Mouse (Mus musculus) left cerebral cortex, adult 9 months (tissue): ENCODE results near the gene St8sia6.

Experiments used
- DNase-seq, 2 experiments: peaks; one replicate each; pipeline ENCODE4 v3.0.0; 2022; ENCODE audit warnings: low spot score in 2 of 2

Gene St8sia6

DNA sequence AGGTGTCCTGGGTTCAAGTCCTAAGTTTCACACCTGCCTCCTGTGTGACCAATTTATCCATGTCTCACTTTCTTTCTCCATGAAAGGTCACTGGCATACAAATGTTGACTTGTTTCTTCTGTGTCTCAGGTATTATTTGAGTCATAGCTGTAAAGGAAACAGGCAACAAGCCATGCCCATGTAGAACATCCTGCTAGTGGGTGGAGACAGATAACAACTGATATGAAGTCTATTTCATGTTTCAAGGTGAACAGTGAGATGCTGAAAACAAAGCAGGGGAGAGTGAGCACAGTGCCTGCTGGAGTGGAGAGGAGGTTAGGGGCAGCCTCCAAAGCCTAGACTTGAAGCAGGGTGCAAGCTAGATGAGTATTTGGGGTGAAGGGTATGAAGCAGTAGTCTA, 33.5 kb downstream of the St8sia6 start:
- DNase-seq, result no peak

DNA sequence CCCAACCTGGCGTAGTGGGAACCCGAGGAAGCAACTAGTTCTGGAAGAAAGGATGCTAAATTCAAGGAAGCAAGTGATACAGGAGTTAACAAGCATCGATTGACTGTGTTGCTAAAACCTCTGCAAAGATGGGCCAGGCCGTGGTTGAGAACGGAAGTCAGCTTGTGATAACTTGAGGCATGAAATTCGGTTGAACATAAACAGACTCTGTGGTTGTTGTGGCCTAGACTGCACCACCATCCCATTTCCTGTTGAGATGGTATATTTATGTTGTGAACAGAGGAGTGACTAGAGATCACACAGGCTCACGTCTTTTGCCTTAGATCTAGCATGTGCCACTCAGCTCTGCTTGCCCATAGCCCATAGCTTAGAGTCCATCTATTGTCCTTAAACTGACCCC, 36.5 kb downstream of the St8sia6 start:
- no peak for DNase-seq

DNA sequence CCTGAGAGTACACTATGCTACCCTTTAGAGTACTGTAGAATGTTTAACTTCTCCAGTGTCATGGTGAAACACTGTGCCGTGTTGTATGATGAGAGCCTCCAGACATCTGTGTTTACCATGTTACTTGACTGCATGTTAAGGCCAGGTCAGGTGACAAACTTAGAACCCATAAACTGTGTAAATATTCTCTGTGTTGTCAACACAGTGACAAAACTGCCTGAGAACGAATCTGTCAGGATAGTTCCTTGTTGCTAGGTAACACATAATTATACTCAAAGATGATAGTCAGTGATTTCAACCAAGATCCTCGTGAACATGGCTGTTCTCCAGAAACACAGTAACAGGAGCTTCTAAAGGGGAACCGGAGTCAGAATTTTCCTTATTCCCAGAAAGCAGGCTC, 38.1 kb downstream of the St8sia6 start:
- no peak for DNase-seq

DNA sequence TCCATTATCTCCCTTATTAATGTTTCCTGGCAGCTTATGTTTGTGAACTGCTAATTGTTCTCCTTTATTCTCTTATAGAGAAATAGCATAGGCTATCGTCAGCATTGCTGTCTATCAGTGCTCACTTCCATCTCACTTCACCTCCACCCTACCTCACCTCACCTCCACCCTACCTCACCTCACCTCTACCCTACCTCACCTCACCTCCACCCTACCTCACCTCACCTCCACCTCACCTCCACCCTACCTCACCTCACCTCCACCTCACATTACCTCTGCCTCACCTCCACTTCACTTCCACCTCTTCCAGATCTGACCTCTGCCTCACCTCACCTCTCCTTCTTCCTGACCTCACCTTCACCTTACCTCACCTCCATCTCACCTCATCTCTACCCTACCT, 42.2 kb downstream of the St8sia6 start:
- no peak for DNase-seq

DNA sequence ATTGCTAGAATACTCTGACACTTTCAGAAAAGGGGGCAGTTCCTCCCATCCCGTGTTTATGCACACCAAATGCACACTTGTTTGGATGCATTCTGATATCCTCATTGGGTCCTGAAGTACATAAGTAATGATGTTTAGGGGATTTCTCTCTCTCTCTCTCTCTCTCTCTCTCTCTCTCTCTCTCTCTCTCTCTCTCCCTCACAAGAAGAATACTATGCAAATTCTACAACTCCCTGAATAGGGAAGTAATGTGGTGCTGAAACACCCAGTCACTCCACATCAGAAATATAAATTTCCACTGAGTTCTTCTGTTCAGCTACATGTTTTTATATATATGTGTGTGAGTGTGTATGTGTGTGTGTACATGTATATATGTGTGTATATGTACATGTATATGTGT, 43.1 kb downstream of the St8sia6 start:
- DNase-seq, result no peak

DNA sequence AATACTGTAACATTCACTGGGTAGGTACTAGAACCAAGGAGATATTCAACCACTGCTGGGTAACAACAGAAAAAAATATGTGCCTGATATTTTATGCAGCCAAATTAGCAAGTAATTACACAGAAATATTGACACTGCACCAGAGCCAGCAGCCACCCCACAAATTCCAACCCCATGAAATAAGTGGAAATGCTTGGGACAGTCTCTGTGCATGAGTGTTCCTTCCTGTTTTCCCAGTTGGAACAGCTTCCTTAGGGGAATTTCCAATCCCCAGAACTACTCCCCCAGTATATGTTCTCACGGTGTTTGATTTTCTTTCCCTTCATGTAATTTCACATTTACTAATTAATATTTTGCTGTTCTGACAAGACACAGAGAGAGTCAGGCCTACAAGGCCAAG, 43.8 kb downstream of the St8sia6 start:
- DNase-seq, result no peak

DNA sequence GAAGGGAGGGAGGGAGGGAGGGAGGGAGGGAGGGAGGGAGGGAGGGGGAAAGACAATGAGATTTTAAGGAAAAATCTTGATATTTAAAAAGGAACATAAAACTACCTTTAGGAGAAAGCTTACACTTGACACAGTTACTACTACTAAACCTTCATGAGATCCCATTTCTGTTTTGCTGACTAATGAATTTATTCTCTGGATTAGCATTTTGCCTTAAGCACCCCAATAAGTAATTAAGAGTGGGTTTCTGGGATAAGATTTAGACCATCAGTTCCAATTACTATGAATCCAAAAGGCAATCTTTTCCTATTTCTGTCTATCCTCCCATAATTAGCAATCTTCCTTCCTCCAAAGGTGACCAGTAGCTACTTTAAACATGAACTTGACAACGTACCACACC, 44.7 kb downstream of the St8sia6 start:
- DNase-seq, result no peak

DNA sequence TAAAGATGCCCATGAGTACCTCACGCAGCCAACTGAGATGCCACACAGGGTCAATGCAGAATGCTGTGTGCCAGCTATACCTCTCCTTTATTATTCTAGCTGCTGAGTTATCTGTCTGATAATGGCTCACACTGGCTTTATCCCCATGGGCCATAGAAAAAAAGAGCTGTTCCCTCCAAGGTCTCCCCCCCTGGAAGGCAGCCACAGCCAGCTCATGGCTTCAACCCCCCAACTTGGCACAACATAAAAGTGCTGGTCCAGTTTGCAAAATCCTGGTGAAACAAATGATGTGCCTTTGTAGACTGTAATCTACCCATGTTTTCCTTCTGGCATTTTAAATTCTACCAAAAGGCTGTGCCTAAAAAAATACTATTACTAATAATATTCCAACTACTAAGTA, 46.3 kb downstream of the St8sia6 start:
- no peak for DNase-seq

DNA sequence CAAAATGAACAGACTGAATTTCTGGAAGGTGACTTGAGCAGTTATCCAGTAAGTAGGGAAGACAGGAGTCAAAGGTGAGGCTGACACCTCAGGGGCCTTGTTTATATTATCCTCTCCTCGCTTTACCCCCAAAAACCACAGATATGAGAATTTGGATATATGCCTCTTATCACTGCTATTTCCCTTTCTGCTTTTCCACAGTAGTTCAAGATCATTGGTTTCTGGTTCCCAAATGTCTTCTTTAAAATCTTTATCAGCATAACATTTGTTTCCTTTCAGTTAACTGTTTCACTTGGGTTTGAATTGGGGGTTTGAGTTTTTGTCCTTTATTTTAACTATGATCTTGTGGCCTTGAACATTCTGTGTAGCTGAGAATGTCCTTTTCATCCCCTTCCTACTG, 47.8 kb downstream of the St8sia6 start:
- no peak for DNase-seq

DNA sequence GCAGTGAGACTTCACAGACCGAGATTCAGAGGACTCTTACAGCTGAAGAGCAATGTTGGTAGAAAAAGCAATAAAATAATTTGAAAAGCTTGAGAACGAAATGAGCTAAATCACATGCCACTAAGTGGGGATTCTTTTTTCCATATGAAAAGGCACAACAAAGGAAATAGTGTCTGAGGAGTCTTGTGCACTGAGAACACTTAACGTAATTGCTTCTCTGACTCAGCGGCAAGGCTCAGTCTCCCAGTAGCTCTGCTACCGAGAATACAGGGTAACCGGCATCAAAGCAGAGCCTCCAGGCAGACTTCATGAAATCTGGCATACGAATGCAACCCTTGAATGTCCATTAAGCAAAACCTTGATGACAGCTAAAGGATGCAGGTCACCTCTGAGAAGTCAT, 55.2 kb downstream of the St8sia6 start:
- no peak for DNase-seq

DNA sequence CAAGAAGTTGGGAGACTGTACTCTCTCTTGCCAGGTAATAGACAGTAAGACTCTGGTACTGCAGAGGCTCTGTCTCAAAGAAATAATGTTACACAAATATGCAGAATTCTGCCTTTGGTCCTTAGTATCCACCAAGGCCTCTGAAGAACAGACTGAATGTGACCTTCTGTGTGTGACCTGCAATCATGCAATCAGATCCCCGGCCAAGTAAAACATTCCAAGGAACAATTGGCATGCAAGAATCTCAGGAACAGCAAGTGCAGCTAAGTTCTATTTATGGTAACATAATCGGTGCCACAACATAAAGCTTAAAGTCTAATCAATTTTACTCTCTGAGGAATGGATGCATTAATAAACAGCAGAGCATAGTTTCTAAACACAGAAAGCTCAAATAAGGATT, 66.0 kb downstream of the St8sia6 start:
- DNase-seq, result no peak

DNA sequence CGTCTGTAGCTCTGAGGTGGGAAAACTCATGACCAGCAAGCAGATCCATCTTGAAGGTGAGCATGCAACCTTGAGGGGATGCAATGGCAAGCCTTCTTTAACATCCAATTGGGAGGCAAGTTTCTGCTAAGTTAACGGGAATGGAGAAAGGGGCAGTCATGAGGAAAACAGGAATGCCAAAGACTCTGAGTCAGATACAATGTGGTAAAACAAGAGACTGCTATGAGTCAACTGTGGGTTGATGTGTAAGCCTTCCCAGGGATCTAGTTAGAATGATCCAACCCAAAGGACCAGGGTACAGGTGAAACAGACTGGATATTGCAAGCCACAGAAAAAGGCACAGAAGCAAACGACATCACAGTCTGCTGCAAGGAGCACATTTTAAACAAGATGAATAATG, 68.3 kb downstream of the St8sia6 start:
- DNase-seq, result no peak

DNA sequence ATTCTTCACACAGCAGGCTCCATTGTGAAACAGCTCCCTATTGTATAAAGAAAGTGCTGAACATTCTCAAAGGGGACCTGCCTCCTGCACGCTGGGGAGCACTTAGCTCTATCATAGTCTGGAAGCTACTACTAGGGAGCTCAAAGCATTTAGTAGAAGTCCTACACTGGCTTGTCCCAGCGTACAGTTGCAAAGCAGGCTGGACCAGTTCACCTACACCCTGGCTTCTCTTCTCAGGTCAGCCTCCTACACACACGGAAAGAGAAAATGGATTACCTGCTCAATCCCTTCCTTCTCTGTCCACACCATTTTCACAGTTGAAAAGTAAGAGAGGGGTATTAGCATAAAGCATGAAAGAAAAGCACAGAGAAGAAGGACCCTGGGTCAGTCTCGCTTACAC, 71.6 kb downstream of the St8sia6 start:
- no peak for DNase-seq

DNA sequence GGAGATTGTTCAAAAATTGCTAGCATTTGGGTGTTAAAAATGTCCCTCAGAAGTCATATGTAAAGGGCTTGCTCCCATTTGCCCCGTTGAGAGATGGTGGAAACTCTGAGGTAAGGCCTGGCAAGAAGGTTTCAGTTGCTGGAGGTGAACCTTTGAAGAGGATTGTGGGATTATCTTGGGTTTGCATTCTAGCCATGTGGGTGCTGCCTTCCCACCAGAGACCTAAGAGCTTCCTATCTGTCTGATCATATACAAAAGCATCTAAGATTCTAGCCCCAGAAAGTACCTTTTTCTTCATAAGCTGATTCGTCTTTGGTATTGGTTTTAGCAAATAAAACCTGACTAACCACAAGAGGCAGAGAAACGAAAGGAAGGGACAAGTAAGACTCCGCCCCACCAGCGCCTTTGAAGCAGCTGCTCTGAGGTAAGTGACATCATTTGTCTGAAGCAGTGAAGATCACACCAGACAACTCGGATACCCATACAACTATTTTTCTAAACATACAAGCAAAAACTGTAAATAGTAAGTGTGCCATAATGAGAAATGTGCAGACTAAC, 75.2 kb downstream of the St8sia6 start:
- DNase-seq, result no peak

DNA sequence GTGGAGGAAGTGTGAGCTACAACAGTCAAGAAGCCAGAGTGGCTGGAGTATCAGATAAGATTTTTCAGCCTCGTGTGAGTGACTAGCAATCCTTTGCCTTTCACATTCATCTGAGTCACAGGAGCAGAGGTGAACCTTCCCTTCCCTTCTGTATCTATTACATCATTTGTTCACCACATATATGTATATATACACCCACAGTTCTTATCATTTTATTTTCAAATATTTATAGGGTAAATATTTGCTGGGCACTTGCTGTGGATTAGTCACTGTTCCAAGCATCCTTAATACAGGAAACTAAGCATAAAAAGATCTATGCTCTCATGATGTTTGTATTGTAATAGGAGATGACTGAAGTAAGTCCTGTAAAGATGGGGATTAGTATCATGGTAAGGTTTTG, 85.1 kb downstream of the St8sia6 start:
- no peak for DNase-seq

DNA sequence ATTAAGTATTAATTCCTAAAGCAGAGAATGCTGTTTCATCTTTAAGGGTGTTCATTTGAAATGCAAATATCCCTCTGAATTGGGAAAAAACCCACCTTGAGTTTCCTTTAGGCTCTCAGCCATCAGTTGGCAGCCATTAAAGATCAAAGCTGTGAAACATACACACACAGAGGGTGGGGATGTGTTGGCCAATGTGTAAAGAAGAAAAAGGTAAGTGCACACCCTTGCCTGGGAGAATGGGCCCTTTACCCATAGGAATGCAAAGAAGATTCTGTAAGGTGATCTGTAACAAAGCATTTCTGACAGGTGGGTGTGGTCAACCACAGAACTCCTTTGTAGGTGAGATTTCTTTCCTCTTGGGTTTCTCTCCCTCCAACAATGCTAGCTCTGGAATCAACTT, 96.3 kb downstream of the St8sia6 start:
- DNase-seq, result no peak

DNA sequence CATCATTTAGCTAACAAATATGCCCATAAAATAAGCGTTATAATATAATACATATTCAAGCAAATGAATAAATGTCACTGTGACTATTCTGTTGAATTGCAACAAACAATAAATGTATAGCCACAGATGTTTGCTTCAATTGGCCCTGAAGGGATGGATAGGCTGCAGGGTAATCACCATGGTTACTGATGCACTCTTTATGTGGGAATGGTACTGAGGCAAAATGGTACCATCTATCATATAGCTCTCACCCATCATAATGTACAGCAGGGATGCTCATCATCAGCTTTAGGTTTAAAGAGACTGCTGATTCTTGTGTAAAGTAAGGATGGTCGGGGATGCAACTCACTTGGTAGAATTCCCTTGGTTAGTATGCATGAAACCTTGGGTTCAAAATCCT, 99.4 kb downstream of the St8sia6 start:
- DNase-seq, result no peak

DNA sequence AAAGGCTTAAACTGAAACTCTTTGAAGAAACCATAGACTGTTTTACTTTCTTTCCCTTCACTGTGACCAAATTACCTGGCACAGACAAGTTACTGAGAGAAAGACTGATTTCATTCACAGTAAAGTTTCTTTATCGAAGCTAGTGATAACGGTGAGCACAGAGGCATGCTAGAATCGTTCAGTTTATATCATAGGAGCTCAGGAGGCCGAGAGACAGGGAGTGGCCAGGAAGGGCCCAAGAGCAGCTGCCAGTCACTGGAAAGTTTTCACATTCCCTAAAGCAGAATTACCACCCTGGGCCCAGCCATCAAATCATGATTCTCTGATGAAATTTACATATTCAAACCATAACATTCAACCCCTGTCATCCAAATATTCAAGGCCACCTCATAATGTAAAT, 109.5 kb downstream of the St8sia6 start:
- DNase-seq, result no peak

DNA sequence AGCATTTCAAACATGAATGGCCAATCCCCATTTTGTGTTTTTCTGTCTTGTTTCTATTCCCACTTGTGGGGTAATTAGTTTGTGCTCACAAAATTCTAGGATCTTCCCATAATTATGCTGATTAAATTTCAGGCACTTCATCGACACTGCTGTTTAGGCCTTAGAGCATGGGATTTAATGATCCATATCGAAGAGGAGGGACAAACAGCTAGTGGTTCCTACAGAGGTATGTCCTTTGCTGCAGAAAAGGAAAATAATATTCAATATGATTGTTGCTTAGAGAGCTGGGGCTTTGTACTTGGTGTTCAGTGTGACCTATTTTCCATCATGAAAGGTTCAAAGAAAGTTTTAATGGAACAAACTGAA, 110.7 kb downstream of the St8sia6 start:
- DNase-seq, result no peak

DNA sequence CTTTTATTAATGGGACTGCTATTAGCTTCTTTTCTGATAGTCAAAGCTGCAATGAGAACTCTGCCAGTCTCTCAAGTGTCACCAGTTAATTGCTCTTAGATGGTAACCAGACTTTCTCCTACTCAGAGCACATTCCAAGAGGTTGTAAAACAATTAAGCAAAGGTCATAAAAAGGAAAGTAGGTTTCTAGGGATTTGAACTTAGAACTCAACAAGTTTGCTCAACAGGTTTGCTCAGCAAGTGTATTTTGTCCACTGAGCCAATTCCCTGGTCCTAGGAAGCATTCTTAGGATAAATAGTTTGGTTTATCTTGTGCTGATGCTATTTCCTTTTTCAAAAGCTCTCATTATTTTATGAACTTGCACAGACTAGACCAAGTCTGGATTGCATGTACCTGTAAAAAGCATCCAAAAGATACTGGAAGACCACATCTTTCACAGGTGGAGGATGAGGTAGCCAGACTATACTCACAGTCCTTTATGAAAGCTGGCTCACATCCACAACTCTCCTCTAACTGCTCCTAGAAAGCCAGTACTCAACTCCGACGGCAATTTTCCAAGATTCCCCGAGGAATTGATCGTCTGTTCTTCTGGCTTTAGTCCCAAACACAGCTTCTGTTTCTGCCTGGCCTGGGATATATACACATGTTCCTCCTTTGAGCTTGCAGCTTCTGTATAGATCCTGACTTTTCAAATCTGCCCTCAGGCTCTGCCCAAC, 111.2 kb downstream of the St8sia6 start:
- peak in 1 of 2 experiments; percentile 2 for DNase-seq

DNA sequence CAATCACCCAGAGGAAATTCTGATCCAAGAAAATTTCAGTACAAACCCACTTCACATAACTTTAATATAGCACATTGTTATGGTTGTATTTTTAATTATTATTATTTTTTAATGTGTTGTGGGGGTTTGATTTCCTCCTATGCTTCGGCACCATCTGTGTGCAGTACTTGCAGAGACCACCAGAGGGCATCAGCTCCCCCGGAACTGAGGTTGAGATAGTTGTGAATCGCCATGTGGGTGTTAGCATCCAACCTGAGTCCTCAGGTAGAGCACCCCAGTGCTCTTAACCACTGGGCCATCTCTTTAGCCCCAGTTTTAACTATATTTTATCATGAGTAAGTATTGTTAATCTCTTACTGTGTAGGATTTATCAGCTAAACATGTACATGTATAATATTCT, 120.9 kb downstream of the St8sia6 start:
- peak in 1 of 2 experiments; percentile 4 for DNase-seq

DNA sequence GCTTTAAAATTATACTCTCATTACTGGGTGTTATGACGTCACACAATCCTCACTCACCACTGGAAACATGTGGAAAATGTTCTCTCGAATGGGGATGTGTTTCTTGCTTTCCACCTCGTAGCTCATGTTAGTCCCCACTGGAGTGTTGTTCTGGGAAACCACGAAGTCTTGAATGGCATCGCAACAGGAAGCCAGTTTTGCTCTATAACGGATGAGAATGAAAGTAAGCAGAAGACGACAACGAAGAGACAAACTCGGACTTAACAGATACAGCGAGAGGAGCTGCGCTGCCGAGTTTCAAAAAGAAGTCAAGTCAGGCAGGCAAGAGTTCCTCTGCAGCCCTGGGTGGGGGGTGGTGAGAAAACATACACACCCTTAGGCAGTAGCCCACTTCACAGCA, 121.4 kb downstream of the St8sia6 start:
- no peak for DNase-seq

DNA sequence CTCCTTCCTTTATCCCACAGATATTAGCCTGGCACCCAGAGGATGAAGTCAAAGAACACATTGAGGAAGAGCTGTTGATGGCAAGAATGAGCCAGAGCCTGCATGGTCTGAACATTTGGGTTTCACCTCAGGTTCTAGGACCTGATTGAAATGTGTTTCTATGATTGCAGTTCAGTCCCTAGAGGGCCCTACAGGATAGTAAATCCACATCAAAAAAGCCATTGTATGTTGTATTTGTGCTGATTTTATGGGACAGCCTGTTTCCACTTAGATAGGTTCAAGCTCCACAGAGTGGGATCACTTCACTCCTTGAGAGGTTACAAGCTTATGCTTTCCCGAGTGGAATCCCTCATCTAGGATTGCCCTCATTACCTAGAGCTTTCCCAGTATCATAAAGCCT, 159.0 kb downstream of the St8sia6 start:
- no peak for DNase-seq

DNA sequence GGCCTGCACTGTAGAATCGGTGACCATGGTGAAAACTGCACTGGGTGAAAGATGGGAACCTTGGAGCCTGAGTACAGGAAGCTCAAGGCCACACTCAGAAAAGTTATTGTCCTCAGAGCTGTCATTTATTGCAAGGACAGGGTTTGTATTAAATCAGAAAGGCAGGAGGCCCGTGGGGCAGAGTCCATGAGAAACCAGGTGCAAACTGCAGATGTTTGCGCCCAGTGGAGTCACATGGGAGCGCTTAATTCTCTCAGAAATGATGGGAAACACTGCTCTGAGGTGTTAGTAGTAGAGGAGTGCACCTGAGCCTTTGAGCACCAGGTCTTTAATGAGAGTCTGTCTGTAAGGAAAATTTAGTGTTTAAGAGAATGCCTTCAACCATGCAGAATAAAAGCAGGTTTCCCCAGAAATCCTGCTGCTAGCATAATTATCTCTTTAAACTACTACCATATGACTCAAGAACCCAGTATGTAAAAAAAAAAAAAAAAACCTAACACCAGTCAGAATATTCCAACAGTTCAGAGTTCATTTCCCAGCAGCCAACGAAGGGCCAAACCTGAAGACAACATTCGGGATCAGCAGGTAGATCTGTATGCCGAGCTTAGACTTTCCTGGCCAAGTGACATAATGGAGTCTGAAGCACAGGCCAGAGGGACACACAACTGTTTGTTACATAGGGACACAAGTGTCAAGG, 163.6 kb downstream of the St8sia6 start:
- DNase-seq, result no peak
